Mouse (Mus musculus) midbrain, embryonic 12.5 days (tissue): ENCODE results near the gene Tmem52b. TPM values are rescaled to one million over a fixed set of nuclear protein-coding genes. Genes with fewer than 3 reads are reported as not detected.

Source experiments
- ATAC-seq: fragments of 200-750 bp; cut with Nextera tagmentation; 2 replicates; pipeline ENCODE4 v1.8.0; 2017; ENCODE audit warnings: low read depth, moderate TSS enrichment, moderate library complexity; ENCODE audit not compliant: low FRiP score
- H3K27ac ChIP-seq: fragments of 300-500 bp; sonication (generic); replicated peaks from 2 replicates; pipeline ENCODE4 v1.5.1; 2016; ENCODE audit warnings: mild to moderate bottlenecking
- H3K27me3 ChIP-seq: fragments of 300-500 bp; sonication (generic); 2 replicates; pipeline ENCODE4 v1.6.1; 2016; ENCODE audit warnings: mild to moderate bottlenecking
- H3K36me3 ChIP-seq: fragments of 300-500 bp; sonication (generic); 2 replicates; pipeline ENCODE4 v1.6.1; 2016
- H3K4me1 ChIP-seq: fragments of 300-500 bp; sonication (generic); 2 replicates; pipeline ENCODE4 v1.6.1; 2016
- H3K4me2 ChIP-seq: fragments of 300-500 bp; sonication (generic); replicated peaks from 2 replicates; pipeline ENCODE4 v1.6.1; 2016; ENCODE audit warnings: mild to moderate bottlenecking, moderate library complexity
- H3K4me3 ChIP-seq: fragments of 300-500 bp; sonication (generic); 2 replicates; pipeline ENCODE4 v1.5.1; 2016; ENCODE audit warnings: mild to moderate bottlenecking
- H3K9ac ChIP-seq: fragments of 300-500 bp; sonication (generic); replicated peaks from 2 replicates; pipeline ENCODE4 v1.6.1; 2016; ENCODE audit warnings: mild to moderate bottlenecking, moderate library complexity
- H3K9me3 ChIP-seq: fragments of 300-500 bp; sonication (generic); 2 replicates; pipeline ENCODE4 v1.6.1; 2016; ENCODE audit warnings: mild to moderate bottlenecking
- WGBS: fragments of 180-500 bp; shearing (Covaris S2); methylation state at CpG from one replicate; pipeline ENCODE4 v1.1.7; 2016; 5-methylcytosine and 5-hydroxymethylcytosine counted together
- polyA plus RNA-seq: library from polyadenylated mRNA; unstranded; fragments of >200 nt; fragmentation: Nextera tagmentation; extraction: Ambion mirVana; gene quantifications from 2 replicates; pipeline ENCODE4 v1.2.1, GENCODE M21; 2016

The Tmem52b gene
- polyA plus RNA-seq, 1 experiment from 2014 or later: not detected

DNA sequence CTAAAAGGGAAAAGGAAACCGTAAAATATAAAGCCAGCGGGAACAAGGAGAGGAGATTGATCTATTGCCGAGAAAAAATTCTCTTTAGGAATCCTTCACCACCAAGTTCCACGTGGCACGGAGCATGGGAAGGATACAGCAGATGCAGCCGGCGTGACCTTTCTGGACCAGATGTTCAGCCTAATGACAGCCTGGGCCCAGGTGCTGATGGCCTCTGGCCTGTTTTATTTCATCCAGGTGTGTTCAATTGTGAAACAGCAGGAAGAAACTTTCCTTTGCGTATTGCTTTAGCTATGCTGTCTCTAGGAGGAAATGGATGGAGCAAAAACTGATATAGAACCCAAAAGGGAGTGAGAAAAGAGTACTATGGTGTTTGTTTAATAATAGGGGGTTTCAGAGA, 513 bp downstream of the Tmem52b start:
- Histone ChIP-seq H3K9me3 (no peaks in the 10 kb centered on the region), H3K4me3 (no peak overlapping the region), H3K4me2 (no peak overlapping the region), H3K27me3 (no peaks in the 10 kb centered on the region), H3K36me3 (no peaks in the 10 kb centered on the region), H3K27ac (no peak overlapping the region), H3K9ac (no peak overlapping the region), H3K4me1 (no peaks in the 10 kb centered on the region)
- WGBS: 84% methylated on average over 8 of the region's 8 CpGs
- no peak for ATAC-seq

DNA sequence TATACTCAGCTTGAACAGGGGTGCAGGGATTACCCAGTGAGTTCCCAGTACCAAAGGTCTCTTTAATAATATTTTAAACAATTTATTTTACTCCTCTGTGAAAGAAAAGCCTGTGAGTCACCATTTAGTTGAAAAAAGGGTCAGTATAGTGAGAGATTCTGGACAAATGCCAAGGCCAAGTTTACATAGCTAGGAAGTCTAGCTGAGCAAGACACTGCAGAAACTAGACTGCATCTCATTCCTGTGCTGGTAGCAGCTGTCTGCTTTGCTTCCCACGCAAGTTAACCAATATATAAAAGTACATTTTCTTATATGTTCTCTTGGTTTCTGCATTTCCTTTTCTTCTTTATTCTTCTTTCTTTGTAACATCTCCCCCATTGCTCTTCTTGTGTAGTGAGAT, 1.1 kb downstream of the Tmem52b start:
- no peak overlapping the region for H3K4me3 ChIP-seq
- H3K4me1 ChIP-seq: no peaks in the 10 kb centered on the region
- no peaks in the 10 kb centered on the region for H3K36me3 ChIP-seq
- no peak overlapping the region for H3K4me2 ChIP-seq
- H3K9ac ChIP-seq: no peak overlapping the region
- H3K27ac ChIP-seq: no peak overlapping the region
- ATAC-seq: no peak
- 83% methylated on average over 1 of the region's 1 CpGs for WGBS
- H3K27me3 ChIP-seq: no peaks in the 10 kb centered on the region
- H3K9me3 ChIP-seq: no peaks in the 10 kb centered on the region

GRCm38 (mm10) chr6:129514376-129514775, 2.0 kb downstream of the Tmem52b start:
- ATAC-seq: no peak

DNA sequence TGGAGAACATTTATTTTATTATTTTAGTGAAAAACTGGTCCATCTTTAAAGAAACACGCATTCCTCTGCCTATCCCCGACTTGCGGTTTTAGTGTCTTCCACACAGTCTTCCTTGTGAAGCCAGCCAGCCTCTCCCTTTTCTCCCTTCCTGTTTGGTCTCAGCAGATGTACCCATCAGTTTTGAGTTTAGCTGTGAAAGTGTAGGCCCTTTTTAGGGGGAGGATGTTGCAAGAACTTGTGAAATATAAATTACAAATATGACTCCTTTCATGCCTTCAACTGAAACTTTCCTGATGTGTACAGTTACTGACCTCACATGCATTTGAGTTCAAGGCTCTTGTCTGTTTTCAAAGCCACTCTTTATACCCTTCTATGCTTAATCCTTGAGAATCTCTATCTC, 2.7 kb downstream of the Tmem52b start:
- H3K9me3 ChIP-seq: no peaks in the 10 kb centered on the region

More at GRCm38 (mm10) chr6:129514376-129514775, 2.0 kb downstream of the Tmem52b start:
- Histone ChIP-seq H3K36me3 (no peaks in the 10 kb centered on the region), H3K9me3 (no peaks in the 10 kb centered on the region), H3K4me1 (no peaks in the 10 kb centered on the region), H3K4me3 (no peak overlapping the region), H3K4me2 (no peak overlapping the region), H3K27ac (no peak overlapping the region), H3K27me3 (no peaks in the 10 kb centered on the region), H3K9ac (no peak overlapping the region)
- 73% methylated on average over 2 of the region's 2 CpGs for WGBS

DNA sequence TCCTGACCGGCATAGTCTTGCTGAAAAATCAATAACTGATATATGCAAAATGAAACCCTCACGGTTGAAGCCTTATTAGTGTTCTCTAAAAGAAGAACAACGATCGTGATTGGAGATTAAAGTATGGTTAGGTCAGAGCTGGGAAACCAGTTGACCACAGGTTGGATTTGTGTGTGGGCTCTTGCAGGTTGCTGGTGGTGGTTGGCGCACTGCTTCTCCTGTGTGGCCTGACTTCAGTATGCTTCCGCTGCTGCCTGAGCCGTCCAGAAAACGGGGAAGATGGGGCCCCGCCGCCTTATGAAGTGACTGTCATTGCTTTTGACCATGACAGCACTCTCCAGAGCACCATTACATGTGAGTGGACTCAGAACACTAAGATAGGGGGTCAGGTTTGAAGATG, 4.0 kb downstream of the Tmem52b start:
- H3K9me3 ChIP-seq: no peaks in the 10 kb centered on the region
- no peak for ATAC-seq
- no peak overlapping the region for H3K27ac ChIP-seq
- H3K4me2 ChIP-seq: no peak overlapping the region
- 94% methylated on average over 10 of the region's 10 CpGs for WGBS
- H3K27me3 ChIP-seq: no peaks in the 10 kb centered on the region
- no peaks in the 10 kb centered on the region for H3K36me3 ChIP-seq
- no peak overlapping the region for H3K9ac ChIP-seq
- H3K4me3 ChIP-seq: no peak overlapping the region
- no peaks in the 10 kb centered on the region for H3K4me1 ChIP-seq

More for the DNA sequence above, 2.7 kb downstream of the Tmem52b start:
- Histone ChIP-seq H3K4me3 (no peak overlapping the region), H3K27ac (no peak overlapping the region), H3K4me1 (no peaks in the 10 kb centered on the region), H3K4me2 (no peak overlapping the region), H3K9ac (no peak overlapping the region), H3K27me3 (no peaks in the 10 kb centered on the region), H3K36me3 (no peaks in the 10 kb centered on the region)
- ATAC-seq: no peak
- WGBS: 91% methylated on average over 3 of the region's 3 CpGs

- Histone ChIP-seq H3K9ac (no peak overlapping the region), H3K27ac (no peak overlapping the region), H3K27me3 (no peaks in the 10 kb centered on the region), H3K4me2 (no peak overlapping the region), H3K36me3 (no peaks in the 10 kb centered on the region), H3K4me3 (no peak overlapping the region), H3K9me3 (no peaks in the 10 kb centered on the region), H3K4me1 (0 out of 2 replicates have a peak, but pooled peaks cover 3% of the 10 kb centered on the region)
- peak; percentile 25 for ATAC-seq
- WGBS: 54% methylated on average over 2 of the region's 2 CpGs
These were observed 5.5 kb downstream of the Tmem52b start for GRCm38 (mm10) chr6:129517752-129518408.

- H3K27ac ChIP-seq: no peak overlapping the region
- no peaks in the 10 kb centered on the region for H3K36me3 ChIP-seq
- 0 out of 2 replicates have a peak, but pooled peaks cover 3% of the 10 kb centered on the region for H3K4me1 ChIP-seq
- no peaks in the 10 kb centered on the region for H3K9me3 ChIP-seq
- no peak for ATAC-seq
- no peaks in the 10 kb centered on the region for H3K27me3 ChIP-seq
- no peak overlapping the region for H3K4me2 ChIP-seq
- no peak overlapping the region for H3K9ac ChIP-seq
- H3K4me3 ChIP-seq: no peak overlapping the region
These were observed 13.7 kb downstream of the Tmem52b start for GRCm38 (mm10) chr6:129526069-129526468.

GRCm38 (mm10) chr6:129527416-129527815, 15.1 kb downstream of the Tmem52b start:
- Histone ChIP-seq H3K9me3 (no peaks in the 10 kb centered on the region), H3K4me1 (0 out of 2 replicates have a peak, but pooled peaks cover 2% of the 10 kb centered on the region), H3K4me2 (no peak overlapping the region), H3K27ac (no peak overlapping the region), H3K9ac (no peak overlapping the region), H3K27me3 (no peaks in the 10 kb centered on the region), H3K36me3 (no peaks in the 10 kb centered on the region), H3K4me3 (no peak overlapping the region)
- ATAC-seq: no peak
- 83% methylated on average over 2 of the region's 2 CpGs for WGBS

DNA sequence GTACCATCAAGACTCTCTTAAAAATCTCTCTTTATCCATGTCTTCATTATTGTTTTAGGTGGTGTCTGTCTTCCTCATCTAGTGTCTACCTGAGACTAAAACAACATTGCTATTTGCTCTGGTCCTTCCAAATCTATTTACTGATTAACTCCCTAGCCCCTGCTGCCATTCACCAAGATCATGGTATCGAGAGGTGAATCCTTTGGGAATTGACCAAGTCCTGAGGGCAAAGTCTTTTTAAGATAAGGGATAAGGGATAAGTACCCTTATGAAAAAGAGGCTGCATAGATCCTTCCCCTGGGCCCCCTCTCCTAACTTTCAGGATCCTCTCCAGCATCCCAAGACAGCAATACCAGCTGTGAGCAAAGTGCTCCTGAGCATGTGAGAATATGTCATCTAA, 17.2 kb downstream of the Tmem52b start:
- Histone ChIP-seq H3K4me1 (peaks cover 5% of the 10 kb centered on the region; the same call in 1 of the 2 replicates), H3K9me3 (no peaks in the 10 kb centered on the region), H3K27me3 (no peaks in the 10 kb centered on the region), H3K4me3 (no peak overlapping the region), H3K4me2 (no peak overlapping the region), H3K9ac (no peak overlapping the region), H3K36me3 (no peaks in the 10 kb centered on the region), H3K27ac (no peak overlapping the region)
- WGBS: 85% methylated on average over 1 of the region's 1 CpGs
- ATAC-seq: no peak

- Histone ChIP-seq H3K27me3 (no peaks in the 10 kb centered on the region), H3K4me3 (no peak overlapping the region), H3K27ac (no peak overlapping the region), H3K4me1 (peaks cover 12% of the 10 kb centered on the region), H3K9ac (no peak overlapping the region), H3K36me3 (no peaks in the 10 kb centered on the region), H3K9me3 (no peaks in the 10 kb centered on the region), H3K4me2 (no peak overlapping the region)
- no peak for ATAC-seq
These were observed 17.9 kb downstream of the Tmem52b start for GRCm38 (mm10) chr6:129530261-129530660.

- ATAC-seq: peak; percentile 24
- 0 out of 2 replicates have a peak, but pooled peaks cover 2% of the 10 kb centered on the region for H3K36me3 ChIP-seq
- H3K9me3 ChIP-seq: no peaks in the 10 kb centered on the region
- H3K4me3 ChIP-seq: peak overlapping the region; percentile 72
- peak overlapping the region; percentile 49; the same call in 1 of the 2 replicates for H3K27ac ChIP-seq
- 35% methylated on average over 7 of the region's 7 CpGs for WGBS
- no peaks in the 10 kb centered on the region for H3K27me3 ChIP-seq
- H3K4me2 ChIP-seq: peak overlapping the region; percentile 71
- peak overlapping the region; percentile 80; the same call in 1 of the 2 replicates for H3K9ac ChIP-seq
- peaks cover 17% of the 10 kb centered on the region for H3K4me1 ChIP-seq
These were observed 20.2 kb downstream of the Tmem52b start for GRCm38 (mm10) chr6:129532556-129532941.

GRCm38 (mm10) chr6:129532942-129533860, 20.8 kb downstream of the Tmem52b start, which contains the start of gene Gabarapl1:
Gene Gabarapl1, plus strand, starts transcription at chr6:129533160.
- no peaks in the 10 kb centered on the region for H3K27me3 ChIP-seq
- H3K9ac ChIP-seq: peak within 1 kb of the TSS; percentile 80
- H3K9me3 ChIP-seq: no peaks in the 10 kb centered on the region
- H3K27ac ChIP-seq: peak within 1 kb of the TSS; percentile 78
- H3K4me1 ChIP-seq: peaks cover 17% of the 10 kb centered on the region
- peaks cover 9% of the 10 kb centered on the region for H3K36me3 ChIP-seq
- under 1% methylated on average over 55 of the region's 55 CpGs for WGBS
- peak within 1 kb of the TSS; percentile 72 for H3K4me3 ChIP-seq
- peak; percentile 89 for ATAC-seq
- H3K4me2 ChIP-seq: peak within 1 kb of the TSS; percentile 71
